Mouse (Mus musculus) forebrain, postnatal 0 days (tissue): ENCODE measurements around the gene Igfn1. TPM values are rescaled to one million over a fixed set of nuclear protein-coding genes. Genes with fewer than 3 reads are reported as not detected.

Experiments used
- ATAC-seq: fragments of 200-750 bp; cut with Nextera tagmentation; 2 replicates; pipeline ENCODE4 v1.8.0; 2017; ENCODE audit warnings: mild to moderate bottlenecking, moderate library complexity
- DNase-seq: peaks from one replicate; pipeline ENCODE4 v3.0.0-alpha.2; 2015
- H3K27ac ChIP-seq: fragments of 300-500 bp; sonication (generic); 2 replicates; pipeline ENCODE4 v1.5.1; 2014; ENCODE audit warnings: low read depth, mild to moderate bottlenecking, antibody characterized with exemption, low read length, moderate library complexity, mixed read lengths
- H3K27me3 ChIP-seq: fragments of 300-500 bp; sonication (generic); 2 replicates; pipeline ENCODE4 v1.6.1; 2014; ENCODE audit warnings: mild to moderate bottlenecking, low read length, mixed read lengths; ENCODE audit not compliant: insufficient read depth
- H3K36me3 ChIP-seq: fragments of 300-500 bp; sonication (generic); 2 replicates; pipeline ENCODE4 v1.6.1; 2014; ENCODE audit warnings: mild to moderate bottlenecking, moderate library complexity; ENCODE audit not compliant: insufficient read depth
- H3K4me1 ChIP-seq: fragments of 300-500 bp; sonication (generic); 2 replicates; pipeline ENCODE4 v1.6.1; 2014; ENCODE audit warnings: antibody characterized with exemption; ENCODE audit not compliant: insufficient read depth
- H3K4me2 ChIP-seq: fragments of 300-500 bp; sonication (generic); 2 replicates; pipeline ENCODE4 v1.6.1; 2014; ENCODE audit warnings: low read depth, mild to moderate bottlenecking, moderate library complexity
- H3K4me3 ChIP-seq: fragments of 300-500 bp; sonication (generic); 2 replicates; pipeline ENCODE4 v1.5.1; 2014; ENCODE audit warnings: low read depth, low read length, mixed read lengths
- H3K9ac ChIP-seq: fragments of 300-500 bp; sonication (generic); 2 replicates; pipeline ENCODE4 v1.6.1; 2014; ENCODE audit warnings: mild to moderate bottlenecking
- H3K9me3 ChIP-seq: fragments of 300-500 bp; sonication (generic); 2 replicates; pipeline ENCODE4 v1.6.1; 2016; ENCODE audit warnings: low read length
- CTCF ChIP-seq: sonication (generic); IDR thresholded peaks from 2 replicates; pipeline ENCODE4 v1.5.1; 2016; ENCODE audit warnings: antibody characterized with exemption, control low read depth, low read depth
- WGBS: fragments of 180-500 bp; shearing (Covaris S2); extraction: QIAGEN DNeasy Blood & Tissue Kit; methylation state at CpG from one replicate; pipeline ENCODE4 v1.1.7; 2014; 5-methylcytosine and 5-hydroxymethylcytosine counted together
- polyA plus RNA-seq: library from polyadenylated mRNA; unstranded; fragments of >200 nt; fragmentation: Nextera tagmentation; extraction: Ambion mirVana; gene quantifications from 2 replicates; pipeline ENCODE4 v1.2.1, GENCODE M21; 2015
- total RNA-seq: library from RNA; depleted of rRNA; stranded (reverse); fragments of >200 nt; gene quantifications from 2 replicates; pipeline ENCODE4 v1.2.3, GENCODE M21; 2014

The Igfn1 gene
- total and polyA plus RNA-seq, 2 experiments from 2014 or later = not detected

DNA sequence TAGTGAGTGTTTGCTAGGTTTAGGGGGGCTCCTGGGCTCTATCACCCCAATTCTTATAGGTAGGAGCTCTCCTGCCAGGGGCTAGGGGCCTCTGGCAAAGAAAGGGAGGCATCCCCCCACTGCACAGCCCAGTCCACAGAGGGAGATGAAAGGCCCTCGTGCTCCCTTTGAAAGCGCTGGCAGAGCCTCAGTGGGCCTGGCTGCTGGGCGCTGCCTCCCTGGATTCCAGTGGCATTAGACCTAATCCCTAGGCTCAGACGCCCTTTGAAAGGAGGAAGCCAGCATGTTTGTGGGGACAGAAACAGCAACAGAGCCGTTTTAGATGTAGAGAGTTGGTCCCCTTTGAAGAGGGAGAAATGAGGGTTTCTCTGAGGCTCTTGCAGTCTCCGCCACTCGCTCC lies 24.1 kb upstream of the Igfn1 start:
- Histone ChIP-seq H3K9ac (no peak overlapping the region), H3K9me3 (no peaks in the 10 kb centered on the region), H3K4me3 (no peak overlapping the region), H3K27me3 (no peaks in the 10 kb centered on the region), H3K4me2 (no peak overlapping the region), H3K36me3 (peaks cover 86% of the 10 kb centered on the region), H3K27ac (no peak overlapping the region), H3K4me1 (no peaks in the 10 kb centered on the region)
- DNase-seq (no peak), ATAC-seq (peak; percentile 51)
- TF ChIP-seq CTCF = no peak
- 26% methylated on average over 7 of the region's 7 CpGs for WGBS

DNA sequence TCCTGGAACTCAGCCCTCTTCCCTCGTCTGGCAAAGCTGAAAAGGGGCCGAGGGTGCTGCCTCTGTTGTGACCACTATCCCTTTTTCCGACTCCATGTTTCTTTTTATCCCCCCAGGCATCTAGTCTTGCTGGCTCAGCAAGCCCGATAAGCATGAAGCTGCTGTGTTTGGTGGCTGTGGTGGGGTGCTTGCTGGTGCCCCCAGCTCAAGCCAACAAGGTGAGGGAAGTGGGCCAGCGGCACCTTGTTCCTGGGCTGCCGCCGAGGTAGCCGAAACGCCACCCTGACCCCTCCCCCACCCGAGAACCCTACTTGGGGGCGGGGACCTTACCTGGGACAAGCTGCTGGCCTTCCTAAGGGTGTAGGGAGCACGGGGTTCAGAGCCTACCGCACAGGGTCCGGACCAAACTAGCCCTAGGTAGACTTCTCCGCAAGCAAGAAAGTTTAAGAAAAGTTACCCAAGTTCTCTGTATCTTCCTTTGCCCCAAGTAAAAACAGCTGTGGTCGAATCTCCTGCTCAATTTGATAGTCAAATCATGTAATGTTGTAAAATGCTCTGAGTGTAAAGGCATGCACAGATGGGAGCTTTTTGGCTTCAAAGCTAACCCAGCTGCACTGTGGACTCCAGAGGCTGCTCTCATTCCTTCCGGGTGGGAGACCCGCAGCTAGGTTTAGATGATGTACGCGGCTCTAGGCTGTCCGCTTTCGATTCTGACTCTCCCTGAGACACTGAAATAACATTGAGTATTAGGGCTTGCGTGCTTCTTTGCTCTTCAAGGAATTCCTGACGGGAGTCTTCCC lies 12.4 kb upstream of the Igfn1 start:
- TF ChIP-seq CTCF = no peak

DNA sequence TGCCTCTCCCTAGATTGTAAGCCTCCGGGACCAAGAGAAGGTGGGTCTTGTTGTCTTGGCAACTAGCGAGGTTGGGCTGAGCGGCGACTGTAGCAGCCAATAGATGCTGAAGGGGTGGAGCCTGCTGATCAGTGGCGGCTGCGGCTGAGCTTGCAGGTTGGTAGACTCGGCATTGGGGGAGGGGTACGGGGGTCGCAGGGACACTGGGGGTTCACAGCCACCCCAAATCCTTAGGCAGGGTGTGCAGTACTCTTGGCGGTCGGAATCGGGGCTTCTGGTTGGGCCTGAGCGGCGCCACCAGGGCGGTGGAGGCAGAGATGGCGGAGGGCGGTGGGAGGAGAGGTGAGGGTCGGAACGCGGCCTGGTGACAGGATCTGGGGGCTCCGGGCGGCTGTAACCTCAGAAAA lies 11.8 kb upstream of the Igfn1 start:
- H3K9ac ChIP-seq = peak overlapping the region; percentile 73
- H3K4me1 ChIP-seq = peaks cover 6% of the 10 kb centered on the region; the same call in 1 of the 2 replicates
- WGBS = 3% methylated on average over 22 of the region's 22 CpGs
- H3K9me3 ChIP-seq = no peaks in the 10 kb centered on the region
- peak overlapping the region; percentile 94 for H3K4me2 ChIP-seq
- H3K27ac ChIP-seq = peak overlapping the region; percentile 74
- DNase-seq (peak; percentile 97), ATAC-seq (peak; percentile 100)
- peak overlapping the region; percentile 77 for H3K4me3 ChIP-seq
- H3K36me3 ChIP-seq = peaks cover 19% of the 10 kb centered on the region
- no peaks in the 10 kb centered on the region for H3K27me3 ChIP-seq
- no peak; the same call in 1 of the 2 replicates for TF ChIP-seq CTCF

More for the DNA sequence above, 12.4 kb upstream of the Igfn1 start:
- 5% methylated on average over 24 of the region's 24 CpGs for WGBS
- H3K9ac ChIP-seq = peak overlapping the region; percentile 73
- peak overlapping the region; percentile 74 for H3K27ac ChIP-seq
- no peaks in the 10 kb centered on the region for H3K27me3 ChIP-seq
- H3K4me3 ChIP-seq = peak overlapping the region; percentile 77
- peaks cover 6% of the 10 kb centered on the region; the same call in 1 of the 2 replicates for H3K4me1 ChIP-seq
- no peaks in the 10 kb centered on the region for H3K9me3 ChIP-seq
- DNase-seq (peak; percentile 43), ATAC-seq (peak; percentile 17)
- peak overlapping the region; percentile 94 for H3K4me2 ChIP-seq
- peaks cover 23% of the 10 kb centered on the region for H3K36me3 ChIP-seq

GRCm38 (mm10) chr1:136017307-136017706 lies 11.2 kb upstream of the Igfn1 start:
- H3K36me3 ChIP-seq = peaks cover 13% of the 10 kb centered on the region
- no peak for DNase-seq
- peak overlapping the region; percentile 73; the same call in 1 of the 2 replicates for H3K9ac ChIP-seq
- H3K27me3 ChIP-seq = no peaks in the 10 kb centered on the region
- no peak overlapping the region for H3K4me3 ChIP-seq
- WGBS = 72% methylated on average over 2 of the region's 2 CpGs
- peaks cover 6% of the 10 kb centered on the region; the same call in 1 of the 2 replicates for H3K4me1 ChIP-seq
- no peak for TF ChIP-seq CTCF
- ATAC-seq = no peak
- H3K27ac ChIP-seq = peak overlapping the region; percentile 74; the same call in 1 of the 2 replicates
- H3K4me2 ChIP-seq = 0 out of 2 replicates have a peak overlapping the region, but pooled peaks have one; percentile 9
- H3K9me3 ChIP-seq = no peaks in the 10 kb centered on the region

- H3K36me3 ChIP-seq = no peaks in the 10 kb centered on the region
- DNase-seq (no peak), ATAC-seq (no peak)
- no peaks in the 10 kb centered on the region for H3K27me3 ChIP-seq
- no peak overlapping the region for H3K4me2 ChIP-seq
- TF ChIP-seq CTCF = no peak
- no peaks in the 10 kb centered on the region for H3K9me3 ChIP-seq
- WGBS = 88% methylated on average over 2 of the region's 2 CpGs
- no peak overlapping the region for H3K27ac ChIP-seq
- H3K9ac ChIP-seq = no peak overlapping the region
- H3K4me3 ChIP-seq = no peak overlapping the region
- peaks cover 6% of the 10 kb centered on the region; the same call in 1 of the 2 replicates for H3K4me1 ChIP-seq
Measured at GRCm38 (mm10) chr1:136014796-136015502, 8.8 kb upstream of the Igfn1 start.

GRCm38 (mm10) chr1:136013513-136013912 lies 7.4 kb upstream of the Igfn1 start:
- no peaks in the 10 kb centered on the region for H3K4me1 ChIP-seq
- H3K9me3 ChIP-seq = no peaks in the 10 kb centered on the region
- TF ChIP-seq CTCF = no peak
- DNase-seq (no peak), ATAC-seq (no peak)
- no peak overlapping the region for H3K4me2 ChIP-seq
- no peak overlapping the region for H3K9ac ChIP-seq
- H3K4me3 ChIP-seq = no peak overlapping the region
- no peak overlapping the region for H3K27ac ChIP-seq
- no peaks in the 10 kb centered on the region; the same call in 1 of the 2 replicates for H3K27me3 ChIP-seq
- H3K36me3 ChIP-seq = no peaks in the 10 kb centered on the region
- WGBS = 76% methylated on average over 4 of the region's 4 CpGs
